Mouse (Mus musculus) heart, postnatal 0 days (tissue): ENCODE results near the gene Sp7.

ENCODE experiments used
- CTCF ChIP-seq: IDR thresholded peaks from 2 replicates; pipeline ENCODE4 v1.5.1; 2016; ENCODE audit warnings: antibody characterized with exemption, control low read depth, low read depth
- EP300 ChIP-seq: IDR thresholded peaks from 2 replicates; pipeline ENCODE4 v1.6.1; 2016; ENCODE audit warnings: antibody characterized with exemption, low read depth

GRCm38 (mm10) chr15:102393584-102394014, 26.6 kb upstream of the Sp7 start:
- TF ChIP-seq CTCF (no peak), EP300 (no peak)
